Mouse (Mus musculus) forebrain, embryonic 12.5 days (tissue): Measurements from ENCODE around the gene Retreg3. TPM values are rescaled to one million over a fixed set of nuclear protein-coding genes. Genes with fewer than 3 reads are reported as not detected.

ENCODE experiments used
- ATAC-seq: fragments of 200-750 bp; cut with Nextera tagmentation; 2 replicates; pipeline ENCODE4 v1.8.0; 2017; ENCODE audit warnings: moderate TSS enrichment; ENCODE audit not compliant: low FRiP score
- H3K27ac ChIP-seq: fragments of 300-500 bp; sonication (generic); 2 replicates; pipeline ENCODE4 v1.5.1; 2016; ENCODE audit warnings: mild to moderate bottlenecking
- H3K27me3 ChIP-seq: fragments of 300-500 bp; sonication (generic); 2 replicates; pipeline ENCODE4 v1.6.1; 2016; ENCODE audit warnings: mild to moderate bottlenecking
- H3K36me3 ChIP-seq: fragments of 300-500 bp; sonication (generic); replicated peaks from 2 replicates; pipeline ENCODE4 v1.6.1; 2016; ENCODE audit warnings: mild to moderate bottlenecking
- H3K4me1 ChIP-seq: fragments of 300-500 bp; sonication (generic); 2 replicates; pipeline ENCODE4 v1.6.1; 2016
- H3K4me2 ChIP-seq: fragments of 300-500 bp; sonication (generic); 2 replicates; pipeline ENCODE4 v1.6.1; 2016; ENCODE audit warnings: mild to moderate bottlenecking, moderate library complexity
- H3K4me3 ChIP-seq: fragments of 300-500 bp; sonication (generic); replicated peaks from 2 replicates; pipeline ENCODE4 v1.5.1; 2016; ENCODE audit warnings: mild to moderate bottlenecking
- H3K9ac ChIP-seq: fragments of 300-500 bp; sonication (generic); 2 replicates; pipeline ENCODE4 v1.6.1; 2016; ENCODE audit warnings: mild to moderate bottlenecking
- H3K9me3 ChIP-seq: fragments of 300-500 bp; sonication (generic); 2 replicates; pipeline ENCODE4 v1.6.1; 2016
- WGBS: fragments of 180-500 bp; shearing (Covaris S2); methylation state at CpG from one replicate; pipeline ENCODE4 v1.1.7; 2016; 5-methylcytosine and 5-hydroxymethylcytosine counted together
- microRNA-seq: library from miRNA; unstranded; fragments of <30 nt; microRNA quantifications from one replicate; pipeline ENCODE4, GENCODE M21; 2017
- polyA plus RNA-seq: library from polyadenylated mRNA; unstranded; fragments of >200 nt; fragmentation: Nextera tagmentation; extraction: Ambion mirVana; gene quantifications from 2 replicates; pipeline ENCODE4 v1.2.1, GENCODE M21; 2016

Gene Retreg3
- polyA plus RNA-seq, 1 experiment from 2014 or later, result 19.3 TPM

GRCm38 (mm10) chr11:101052751-101053473, 66.8 kb downstream of the Retreg3 start:
- Histone ChIP-seq H3K9me3 (no peaks in the 10 kb centered on the region), H3K4me2 (no peak overlapping the region), H3K4me3 (no peak overlapping the region), H3K36me3 (peaks cover 85% of the 10 kb centered on the region), H3K9ac (no peak overlapping the region), H3K4me1 (no peaks in the 10 kb centered on the region), H3K27ac (no peak overlapping the region), H3K27me3 (no peaks in the 10 kb centered on the region)
- 92% methylated on average over 10 of the region's 10 CpGs for WGBS
- no peak for ATAC-seq

- ATAC-seq, result no peak
Measured at GRCm38 (mm10) chr11:101051617-101052016, 68.1 kb downstream of the Retreg3 start.

GRCm38 (mm10) chr11:101051051-101051493, 68.6 kb downstream of the Retreg3 start:
- Histone ChIP-seq H3K4me1 (no peaks in the 10 kb centered on the region), H3K36me3 (peaks cover 86% of the 10 kb centered on the region), H3K4me3 (no peak overlapping the region), H3K27me3 (no peaks in the 10 kb centered on the region), H3K4me2 (no peak overlapping the region), H3K9me3 (no peaks in the 10 kb centered on the region), H3K27ac (no peak overlapping the region), H3K9ac (no peak overlapping the region)
- 89% methylated on average over 6 of the region's 6 CpGs for WGBS
- no peak for ATAC-seq

More at GRCm38 (mm10) chr11:101051617-101052016, 68.1 kb downstream of the Retreg3 start:
- Histone ChIP-seq H3K27me3 (no peaks in the 10 kb centered on the region), H3K4me2 (no peak overlapping the region), H3K4me3 (no peak overlapping the region), H3K9me3 (no peaks in the 10 kb centered on the region), H3K4me1 (no peaks in the 10 kb centered on the region), H3K27ac (no peak overlapping the region), H3K36me3 (peaks cover 82% of the 10 kb centered on the region), H3K9ac (no peak overlapping the region)
- 90% methylated on average over 8 of the region's 8 CpGs for WGBS

GRCm38 (mm10) chr11:101050359-101050758, 69.3 kb downstream of the Retreg3 start:
- WGBS, result 88% methylated on average over 9 of the region's 9 CpGs

GRCm38 (mm10) chr11:101047502-101047901, 72.2 kb downstream of the Retreg3 start:
- no peaks in the 10 kb centered on the region for H3K9me3 ChIP-seq
- H3K36me3 ChIP-seq, result peaks cover 91% of the 10 kb centered on the region
- WGBS, result 87% methylated on average over 3 of the region's 3 CpGs
- H3K4me3 ChIP-seq, result no peak overlapping the region
- no peak for ATAC-seq
- H3K27me3 ChIP-seq, result no peaks in the 10 kb centered on the region
- H3K9ac ChIP-seq, result no peak overlapping the region
- H3K27ac ChIP-seq, result no peak overlapping the region
- H3K4me2 ChIP-seq, result no peak overlapping the region
- H3K4me1 ChIP-seq, result no peaks in the 10 kb centered on the region

More at GRCm38 (mm10) chr11:101050359-101050758, 69.3 kb downstream of the Retreg3 start:
- H3K27ac ChIP-seq, result no peak overlapping the region
- no peaks in the 10 kb centered on the region for H3K9me3 ChIP-seq
- ATAC-seq, result no peak
- no peak overlapping the region for H3K4me3 ChIP-seq
- no peaks in the 10 kb centered on the region for H3K4me1 ChIP-seq
- no peak overlapping the region for H3K9ac ChIP-seq
- H3K4me2 ChIP-seq, result no peak overlapping the region
- H3K36me3 ChIP-seq, result peaks cover 87% of the 10 kb centered on the region
- no peaks in the 10 kb centered on the region for H3K27me3 ChIP-seq

- WGBS, result 69% methylated on average over 9 of the region's 9 CpGs
Measured at GRCm38 (mm10) chr11:101046440-101046839, 73.3 kb downstream of the Retreg3 start.

More at GRCm38 (mm10) chr11:101046440-101046839, 73.3 kb downstream of the Retreg3 start:
- Histone ChIP-seq H3K27me3 (no peaks in the 10 kb centered on the region), H3K4me3 (no peak overlapping the region), H3K27ac (no peak overlapping the region), H3K4me2 (no peak overlapping the region), H3K4me1 (no peaks in the 10 kb centered on the region), H3K9ac (no peak overlapping the region), H3K9me3 (no peaks in the 10 kb centered on the region), H3K36me3 (peaks cover 91% of the 10 kb centered on the region)
- ATAC-seq, result no peak

Small RNA genes lying within 50 kb of the gene (microRNA-seq; reads per million reads assigned to microRNA genes)
- gene Gm27626, result not detected

Other genes starting within 250 kb of the Retreg3 start
- gene Stat3, start 180.4 kb downstream of the Retreg3 start, polyA plus RNA-seq, result 30.8 and 34.1 TPM in 2 replicates
- gene Cavin1, start 149.0 kb downstream of the Retreg3 start, polyA plus RNA-seq, result 29.9 and 35.6 TPM in 2 replicates
- gene Atp6v0a1, start 110.4 kb downstream of the Retreg3 start, polyA plus RNA-seq, result 48.9 and 54.9 TPM in 2 replicates
- 7.8 and 8.7 TPM in 2 replicates for gene Naglu, start 49.9 kb downstream of the Retreg3 start, polyA plus RNA-seq
- 0.19 and 0.33 TPM in 2 replicates for gene Hsd17b1, start 41.5 kb downstream of the Retreg3 start, polyA plus RNA-seq
- gene Coasy, start 37.3 kb downstream of the Retreg3 start, polyA plus RNA-seq, result 50.7 and 50.9 TPM in 2 replicates
- gene Mlx, start 32.6 kb downstream of the Retreg3 start, polyA plus RNA-seq, result 47.6 and 52.6 TPM in 2 replicates
- gene Psmc3ip, start 24.5 kb downstream of the Retreg3 start, polyA plus RNA-seq, result 59.0 and 62.1 TPM in 2 replicates
- 103 and 108 TPM in 2 replicates for gene Tubg1, start within 50 bp of the Retreg3 start, polyA plus RNA-seq
- 7.6 and 8.3 TPM in 2 replicates for gene Tubg2, start 36.0 kb upstream of the Retreg3 start, polyA plus RNA-seq
- 0.46 and 0.57 TPM in 2 replicates for gene Cntnap1, start 50.6 kb upstream of the Retreg3 start, polyA plus RNA-seq
- gene Plekhh3, start 51.5 kb upstream of the Retreg3 start, polyA plus RNA-seq, result 9.2 and 9.6 TPM in 2 replicates
- gene Ccr10, start 55.5 kb upstream of the Retreg3 start, polyA plus RNA-seq, result 0.10 TPM in 1 of 2 replicates, not detected in the other
- gene Ezh1, start 106.6 kb upstream of the Retreg3 start, polyA plus RNA-seq, result 11.1 and 12.5 TPM in 2 replicates
- gene Ramp2, start 126.1 kb upstream of the Retreg3 start, polyA plus RNA-seq, result 43.7 and 49.6 TPM in 2 replicates
- gene Vps25, start 133.8 kb upstream of the Retreg3 start, polyA plus RNA-seq, result 90.4 and 93.1 TPM in 2 replicates
- 5.7 and 7.5 TPM in 2 replicates for gene Wnk4, start 140.7 kb upstream of the Retreg3 start, polyA plus RNA-seq
- 1.6 TPM in 2 replicates for gene Cntd1, start 159.1 kb upstream of the Retreg3 start, polyA plus RNA-seq
- gene Coa3, start 159.2 kb upstream of the Retreg3 start, polyA plus RNA-seq, result 178 and 183 TPM in 2 replicates
- 164 and 169 TPM in 2 replicates for gene Becn1, start 182.4 kb upstream of the Retreg3 start, polyA plus RNA-seq
- gene Psme3, start 196.3 kb upstream of the Retreg3 start, polyA plus RNA-seq, result 182 and 189 TPM in 2 replicates
- 2.9 and 3.1 TPM in 2 replicates for gene Aoc2, start 205.2 kb upstream of the Retreg3 start, polyA plus RNA-seq
- not detected in 2 replicates for gene Aoc3, start 210.7 kb upstream of the Retreg3 start, polyA plus RNA-seq
- gene G6pc, start 247.7 kb upstream of the Retreg3 start, polyA plus RNA-seq, result not detected in 2 replicates